In genomic region chr7:78297290-78297689, GRCm38 (mm10) we compare ENCODE assay signal across 27 mouse cellular contexts.
A peak's percentile ranks its signal among the peaks of the same experiment; 100 is the strongest.
DNase-seq lines count a peak whose midpoint lies in the region; TF ChIP-seq lines count a peak whose summit lies in the region.
"Had no signal": no experiment of that assay in that cellular context is flagged by ENCODE, and none has a peak within 500 bp of the region (broad histone marks: within the 10 kb centered on the region; RNA-seq: fewer than 3 reads in every experiment).

No protein-coding gene starts in this region.

- TF ChIP-seq POLR2A in cortical plate, adult 2 months (IDR thresholded peaks at IDR 0.05; ENCODE audit: extremely low read depth, insufficient read depth, low read length) = no peak

- intact Hi-C loops in left cerebral cortex, postnatal 25 days (cut with DNase I) = loop anchor here (1.0 to 10.0 kb wide), 3 partner anchors 31 to 280 kb away; no protein-coding TSS in a partner anchor

- no peak for TF ChIP-seq CTCF in cortical plate, adult 2 months (IDR thresholded peaks at IDR 0.05; ENCODE audit: extremely low read depth, insufficient read depth, low read length)

- DNase-seq in frontal cortex, postnatal 14 days (ENCODE audit: low spot score in 2 of 2) = peak; percentile 22 to 54
- peak; percentile 51 to 94 for DNase-seq in left cerebral cortex, postnatal 25 days (ENCODE audit: low spot score in 2 of 2)
- peak; percentile 39 for DNase-seq in right cerebral cortex, postnatal 25 days
- no peak for DNase-seq in kidney, adult 8-10 months
- DNase-seq in adrenal gland, adult 2 months = no peak
- DNase-seq in cerebellum, adult 11 months = no peak
- DNase-seq: adrenal gland, adult 8-10 months; cerebellum, postnatal 10 days; forebrain, postnatal 0 days; gastrocnemius, adult 2 months; gastrocnemius, postnatal 36 days; heart, adult 2 months; heart, postnatal 4 days; kidney, postnatal 14 days; liver, postnatal 0 days; lung, postnatal 4 days; thymus, postnatal 25 days had no signal

- H3K27ac ChIP-seq in cortical plate, adult 2 months (ENCODE audit: insufficient read depth, low read length) = peak overlapping the region; percentile 73; the same call in 1 of the 2 replicates
- H3K27ac ChIP-seq: embryonic facial prominence, embryonic 15.5 days; forebrain, embryonic 12.5 days; gastrocnemius, adult 2 months; heart, adult 2 months; hindbrain, embryonic 13.5 days; limb, embryonic 13.5 days; liver, embryonic 12.5 days; midbrain, embryonic 13.5 days; stomach, embryonic 15.5 days had no signal

- peaks cover 6% of the 10 kb centered on the region; the same call in 1 of the 2 replicates for H3K4me1 ChIP-seq in cortical plate, adult 2 months (ENCODE audit: control insufficient read depth, insufficient read depth, low read length)
- H3K4me1 ChIP-seq: embryonic facial prominence, embryonic 15.5 days; forebrain, embryonic 12.5 days; heart, embryonic 12.5 days; hindbrain, embryonic 13.5 days; limb, embryonic 13.5 days; liver, embryonic 12.5 days; megakaryocyte, embryonic 14.5 days; midbrain, embryonic 13.5 days; stomach, embryonic 15.5 days had no signal

- H3K4me3 ChIP-seq in cortical plate, adult 2 months (ENCODE audit: insufficient read depth, low read length) = no peak overlapping the region
- H3K4me3 ChIP-seq: embryonic facial prominence, embryonic 15.5 days; forebrain, embryonic 12.5 days; gastrocnemius, adult 2 months; heart, adult 2 months; heart, embryonic 12.5 days; hindbrain, embryonic 13.5 days; limb, embryonic 13.5 days; liver, embryonic 12.5 days; megakaryocyte, embryonic 14.5 days; midbrain, embryonic 13.5 days; stomach, embryonic 15.5 days had no signal

Comparison
In these comparisons a context has a peak if more than half of its experiments do, and no peak if none do; other contexts are left out.
1. DNase-seq: peak in frontal cortex, postnatal 14 days (2 of 2), left cerebral cortex, postnatal 25 days (2 of 2) and right cerebral cortex, postnatal 25 days (single experiment); none in kidney, adult 8-10 months (0 of 2), adrenal gland, adult 2 months (single experiment) and cerebellum, adult 11 months (single experiment).